ENCODE assay signal across 9 mouse cellular contexts in the genomic region with DNA sequence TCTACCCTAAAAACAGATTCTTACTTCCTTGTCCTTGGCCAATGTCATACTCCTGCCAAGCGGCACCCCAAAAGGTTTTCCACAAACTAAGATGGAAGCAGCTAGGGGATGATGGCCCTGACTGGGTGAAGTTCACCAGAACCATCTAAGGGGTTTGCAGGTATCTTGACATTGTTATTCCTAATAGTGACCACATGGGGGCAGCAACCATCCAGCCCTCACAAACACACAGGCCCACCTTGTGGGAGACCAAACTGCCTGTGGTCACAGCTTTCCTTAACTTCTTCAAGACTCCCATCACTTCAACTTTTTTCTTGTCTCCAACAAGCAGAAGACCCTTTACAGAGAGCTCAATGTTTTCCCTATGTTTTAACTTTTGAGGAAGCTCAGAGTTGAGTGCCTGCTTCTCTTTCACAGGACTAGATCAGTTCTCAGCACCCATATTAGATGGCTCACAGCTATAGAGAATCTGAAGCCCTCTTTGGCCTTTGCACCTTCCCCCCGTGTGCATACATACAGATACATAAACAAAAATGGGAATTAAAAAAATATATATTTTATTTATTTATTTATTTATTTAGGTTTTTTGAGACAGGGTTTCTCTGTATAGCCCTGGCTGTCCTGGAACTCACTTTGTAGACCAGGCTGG. TPM values are rescaled to one million over a fixed set of nuclear protein-coding genes. Genes with fewer than 3 reads are reported as not detected.
DNase-seq lines count a peak whose midpoint lies in the region; ATAC-seq and TF ChIP-seq lines count a peak whose summit lies in the region.
"Had no signal": no experiment of that assay in that cellular context is flagged by ENCODE, and none has a peak within 500 bp of the region (broad histone marks: within the 10 kb centered on the region; RNA-seq: fewer than 3 reads in every experiment).

No protein-coding gene starts in this region.

- peak; percentile 66 for ATAC-seq in hindbrain, embryonic 13.5 days (ENCODE audit: low FRiP score)
- ATAC-seq in liver, embryonic 11.5 days (replicated peaks; ENCODE audit: low FRiP score): peak; percentile 63; the same call in 1 of the 2 replicates

- intact Hi-C loops in gastrocnemius, adult 2 months (cut with DNase I): loop anchor here (2.0 kb wide), 1 partner anchor 55 kb away; no protein-coding TSS in a partner anchor

- H3K9me3 ChIP-seq in hindbrain, embryonic 13.5 days: no peaks in the 10 kb centered on the region
- H3K9me3 ChIP-seq in liver, embryonic 11.5 days (ENCODE audit: control insufficient read depth, low read length): no peaks in the 10 kb centered on the region

- no peak overlapping the region for H3K9ac ChIP-seq in hindbrain, embryonic 13.5 days
- no peak overlapping the region for H3K9ac ChIP-seq in liver, embryonic 11.5 days (ENCODE audit: low read depth, low read length)

- no peaks in the 10 kb centered on the region for H3K36me3 ChIP-seq in hindbrain, embryonic 13.5 days
- no peaks in the 10 kb centered on the region for H3K36me3 ChIP-seq in liver, embryonic 11.5 days (ENCODE audit: control insufficient read depth, insufficient read depth, low read length)

- peak; percentile 42 for DNase-seq in gastrocnemius, adult 2 months
- no peak for DNase-seq in gastrocnemius, adult 8-10 months (ENCODE audit: low spot score in 2 of 2)
- DNase-seq in Muller cell, postnatal 12 days (ENCODE audit: inconsistent ontology term): peak; percentile 41
- DNase-seq in embryo, embryonic 9.5 days (ENCODE audit: extremely low spot score): peak; percentile 58
- no peak for DNase-seq in liver, embryonic 11.5 days (ENCODE audit: low spot score)
- peak; percentile 44 to 58 for DNase-seq in natural killer cell, adult 2 months (ENCODE audit: low spot score in 2 of 2)
- DNase-seq in gastrocnemius, postnatal 4 days (ENCODE audit: low spot score in 2 of 2): no peak

- TF ChIP-seq CTCF in gastrocnemius, adult 2 months (IDR thresholded peaks at IDR 0.05): peak; percentile 87

- 39% methylated on average over 2 of the region's 2 CpGs for WGBS in hindbrain, embryonic 13.5 days
- WGBS in liver, embryonic 11.5 days: 32% methylated on average over 2 of the region's 2 CpGs

- no peak overlapping the region for H3K27ac ChIP-seq in gastrocnemius, adult 2 months
- H3K27ac ChIP-seq in hindbrain, embryonic 13.5 days: no peak overlapping the region
- H3K27ac ChIP-seq in liver, embryonic 11.5 days (ENCODE audit: low read depth, low read length): no peak overlapping the region

- H3K4me1 ChIP-seq in hindbrain, embryonic 13.5 days (replicated peaks): no peaks in the 10 kb centered on the region
- no peaks in the 10 kb centered on the region for H3K4me1 ChIP-seq in liver, embryonic 11.5 days (replicated peaks; ENCODE audit: control insufficient read depth, insufficient read depth, low read length)

- no peak overlapping the region for H3K4me3 ChIP-seq in gastrocnemius, adult 2 months
- H3K4me3 ChIP-seq in hindbrain, embryonic 13.5 days: no peak overlapping the region
- H3K4me3 ChIP-seq in liver, embryonic 11.5 days (ENCODE audit: low read depth, low read length): no peak overlapping the region
- H3K4me3 ChIP-seq: myocyte had no signal

- H3K27me3 ChIP-seq in hindbrain, embryonic 13.5 days: no peaks in the 10 kb centered on the region
- H3K27me3 ChIP-seq in liver, embryonic 11.5 days (replicated peaks; ENCODE audit: control insufficient read depth, insufficient read depth, low read length): no peaks in the 10 kb centered on the region

- H3K4me2 ChIP-seq in hindbrain, embryonic 13.5 days: no peak overlapping the region
- no peak overlapping the region for H3K4me2 ChIP-seq in liver, embryonic 11.5 days

RNA-seq across cellular contexts. Expression of gene Ppp1r10, which starts 21.6 kb away (rescaled TPM):
- total RNA-seq in gastrocnemius, adult 2 months (2021): 10 to 100 TPM; 15.6 to 34.8 TPM
- total RNA-seq in gastrocnemius, adult 8-10 months (2022): 10 to 100 TPM; 13.0 to 30.1 (median 14.3) TPM
- polyA plus RNA-seq in hindbrain, embryonic 13.5 days (2015; fragmentation: Nextera tagmentation; extraction: Ambion mirVana): 46.0 and 47.2 TPM in 2 replicates
- 35.4 and 39.7 TPM in 2 replicates for polyA plus RNA-seq in liver, embryonic 11.5 days (2014; fragmentation: Nextera tagmentation; extraction: Ambion mirVana)
- 10 to 100 TPM; 44.6 to 52.8 TPM for total RNA-seq in gastrocnemius, postnatal 4 days (2021)

RNA-seq across cellular contexts. Expression of gene Mrps18b, which starts 21.6 kb away (rescaled TPM):
- total RNA-seq in gastrocnemius, adult 2 months (2021): 10 to 100 TPM; 58.6 to 65.4 TPM
- total RNA-seq in gastrocnemius, adult 8-10 months (2022): 10 to 100 TPM; 57.4 to 60.4 (median 58.1) TPM
- 46.8 and 54.7 TPM in 2 replicates for polyA plus RNA-seq in hindbrain, embryonic 13.5 days (2015; fragmentation: Nextera tagmentation; extraction: Ambion mirVana)
- polyA plus RNA-seq in liver, embryonic 11.5 days (2014; fragmentation: Nextera tagmentation; extraction: Ambion mirVana): 167 and 172 TPM in 2 replicates
- total RNA-seq in gastrocnemius, postnatal 4 days (2021): 10 to 100 TPM; 40.5 to 46.8 TPM

RNA-seq across cellular contexts. Expression of gene Atat1, which starts 27.9 kb away (rescaled TPM):
- 1 to 10 TPM; 2.8 to 4.2 TPM for total RNA-seq in gastrocnemius, adult 2 months (2021)
- total RNA-seq in gastrocnemius, adult 8-10 months (2022): 1 to 10 TPM; 2.9 to 4.4 (median 3.6) TPM
- polyA plus RNA-seq in hindbrain, embryonic 13.5 days (2015; fragmentation: Nextera tagmentation; extraction: Ambion mirVana): 434 and 438 TPM in 2 replicates
- 39.5 and 40.0 TPM in 2 replicates for polyA plus RNA-seq in liver, embryonic 11.5 days (2014; fragmentation: Nextera tagmentation; extraction: Ambion mirVana)
- total RNA-seq in gastrocnemius, postnatal 4 days (2021): 10 to 100 TPM; 13.3 to 18.4 TPM

RNA-seq across cellular contexts. Expression of gene Abcf1, which starts 31.7 kb away (rescaled TPM):
- total RNA-seq in gastrocnemius, adult 2 months (2021): 10 to 100 TPM; 72.1 to 74.9 TPM
- total RNA-seq in gastrocnemius, adult 8-10 months (2022): 10 to 100 TPM; 74.2 to 79.3 (median 78.7) TPM
- 96.6 and 103 TPM in 2 replicates for polyA plus RNA-seq in hindbrain, embryonic 13.5 days (2015; fragmentation: Nextera tagmentation; extraction: Ambion mirVana)
- 132 and 134 TPM in 2 replicates for polyA plus RNA-seq in liver, embryonic 11.5 days (2014; fragmentation: Nextera tagmentation; extraction: Ambion mirVana)
- total RNA-seq in gastrocnemius, postnatal 4 days (2021): 10 to 100 TPM; 74.3 to 75.6 TPM

RNA-seq across cellular contexts. Expression of gene 2310061I04Rik, which starts 40.6 kb away (rescaled TPM):
- total RNA-seq in gastrocnemius, adult 2 months (2021): 10 to 100 TPM; 73.0 to 78.4 TPM
- 10 to 100 TPM; 52.7 to 68.7 (median 62.6) TPM for total RNA-seq in gastrocnemius, adult 8-10 months (2022)
- polyA plus RNA-seq in hindbrain, embryonic 13.5 days (2015; fragmentation: Nextera tagmentation; extraction: Ambion mirVana): 45.8 and 48.7 TPM in 2 replicates
- 33.7 and 34.0 TPM in 2 replicates for polyA plus RNA-seq in liver, embryonic 11.5 days (2014; fragmentation: Nextera tagmentation; extraction: Ambion mirVana)
- total RNA-seq in gastrocnemius, postnatal 4 days (2021): 10 to 100 TPM; 44.4 to 49.0 TPM

Comparison
In these comparisons a context has a peak if more than half of its experiments do, and no peak if none do; other contexts are left out.
1. DNase-seq: peak in gastrocnemius, adult 2 months (single experiment), Muller cell, postnatal 12 days (single experiment), embryo, embryonic 9.5 days (single experiment) and natural killer cell, adult 2 months (2 of 2); none in gastrocnemius, adult 8-10 months (0 of 2), liver, embryonic 11.5 days (single experiment) and gastrocnemius, postnatal 4 days (0 of 2).